Comparison of ENCODE assay signal across 8 mouse cellular contexts in the genomic region with DNA sequence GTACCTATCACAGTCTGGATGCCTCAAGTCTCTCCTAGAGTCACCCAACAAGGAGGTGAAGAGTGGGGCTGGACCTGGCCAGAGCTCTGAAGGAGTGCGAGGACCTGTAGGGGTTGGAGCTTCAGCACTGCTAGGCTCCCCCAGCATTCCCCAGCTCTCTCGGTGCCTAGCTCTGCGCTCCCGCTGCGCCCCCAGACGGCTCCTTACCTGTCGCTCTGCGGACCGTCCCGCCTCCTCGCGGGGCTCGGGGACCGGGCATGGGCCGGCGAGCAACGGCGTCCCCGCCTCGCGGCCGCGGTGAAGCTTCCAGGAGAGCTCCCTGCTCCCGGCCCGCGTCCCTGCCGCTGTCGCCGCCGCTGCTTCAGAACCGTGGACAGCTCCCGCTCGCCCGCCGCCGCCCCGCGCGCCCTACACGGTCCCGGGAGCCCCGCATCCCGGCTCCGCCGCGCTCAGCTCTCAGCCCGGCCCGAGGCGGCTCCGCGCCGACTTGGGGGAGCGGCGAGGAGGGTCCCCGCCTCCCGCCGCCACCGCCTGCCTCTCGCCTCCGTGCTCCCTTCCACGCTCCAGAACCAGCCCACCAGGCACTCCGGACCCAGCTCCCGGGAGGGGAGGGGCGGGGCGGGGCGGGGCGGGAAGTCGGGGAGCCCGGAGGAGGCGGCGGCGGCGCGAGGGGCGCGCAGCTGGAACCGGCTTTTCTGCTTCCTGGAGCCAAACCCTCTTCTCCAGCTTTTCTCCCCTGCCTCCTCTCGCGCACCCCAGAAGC. TPM values are rescaled to one million over a fixed set of nuclear protein-coding genes. Genes with fewer than 3 reads are reported as not detected.
DNase-seq lines count a peak whose midpoint lies in the region; ATAC-seq and TF ChIP-seq lines count a peak whose summit lies in the region.

A gene (minus strand): TSS at position 513 of the 763 bp plus-strand sequence.

- TF ChIP-seq EP300 in lung, postnatal 0 days (IDR thresholded peaks at IDR 0.05) = no peak

- peak within 1 kb of the TSS; percentile 53 for H3K9ac ChIP-seq in forebrain, embryonic 12.5 days
- H3K9ac ChIP-seq in lung, postnatal 0 days (replicated peaks; ENCODE audit: low read depth) = no peak within 1 kb of the TSS

- ATAC-seq in forebrain, embryonic 12.5 days (ENCODE audit: low FRiP score) = peak; percentile 70
- peak; percentile 94 for ATAC-seq in lung, postnatal 0 days

- H3K27ac ChIP-seq in brown adipose tissue, adult 24 weeks (replicated peaks; ENCODE audit: low read depth, low read length) = no peak within 1 kb of the TSS
- no peak within 1 kb of the TSS for H3K27ac ChIP-seq in forebrain, embryonic 12.5 days
- H3K27ac ChIP-seq in lung, postnatal 0 days (ENCODE audit: low read length) = no peak within 1 kb of the TSS

- peak; percentile 86 to 91 for DNase-seq in heart, postnatal 14 days
- DNase-seq in kidney, postnatal 4 days = peak; percentile 91
- DNase-seq in lung, postnatal 0 days (ENCODE audit: low spot score) = peak; percentile 75
- peak; percentile 87 for DNase-seq in ovary, postnatal 36 days (ENCODE audit: low spot score)
- DNase-seq in thymus, postnatal 36 days = peak; percentile 74 to 76

- H3K4me1 ChIP-seq in E14TG2a.4 (replicated peaks; ENCODE audit: low read depth, low read length) = peaks cover 4% of the 10 kb centered on the region; the same call in 1 of the 2 replicates
- no peaks in the 10 kb centered on the region for H3K4me1 ChIP-seq in brown adipose tissue, adult 24 weeks (ENCODE audit: control insufficient read depth, insufficient read depth, insufficient read length, low read length)
- H3K4me1 ChIP-seq in forebrain, embryonic 12.5 days = peaks cover 15% of the 10 kb centered on the region; the same call in 1 of the 2 replicates
- no peaks in the 10 kb centered on the region for H3K4me1 ChIP-seq in lung, postnatal 0 days (ENCODE audit: insufficient read depth, low read depth, low read length)

- WGBS in forebrain, embryonic 12.5 days = under 1% methylated on average over 79 of the region's 79 CpGs
- under 1% methylated on average over 43 of the region's 79 CpGs for WGBS in lung, postnatal 0 days

- H3K36me3 ChIP-seq in E14TG2a.4 (ENCODE audit: insufficient read depth, low read length) = no peaks in the 10 kb centered on the region
- H3K36me3 ChIP-seq in forebrain, embryonic 12.5 days (replicated peaks) = no peaks in the 10 kb centered on the region
- H3K36me3 ChIP-seq in lung, postnatal 0 days (ENCODE audit: insufficient read depth, low read length) = no peaks in the 10 kb centered on the region

- peak within 1 kb of the TSS; percentile 82 for H3K4me3 ChIP-seq in E14TG2a.4 (replicated peaks; ENCODE audit: low read length)
- H3K4me3 ChIP-seq in brown adipose tissue, adult 24 weeks (ENCODE audit: insufficient read depth, low read depth, low read length) = peak within 1 kb of the TSS; percentile 41; the same call in 1 of the 2 replicates
- peak within 1 kb of the TSS; percentile 62 for H3K4me3 ChIP-seq in forebrain, embryonic 12.5 days (replicated peaks)
- peak within 1 kb of the TSS; percentile 40 for H3K4me3 ChIP-seq in lung, postnatal 0 days (ENCODE audit: low read depth, low read length)

- intact Hi-C loops in heart, postnatal 14 days (cut with DNase I) = no loop called here

- no peaks in the 10 kb centered on the region for H3K9me3 ChIP-seq in E14TG2a.4 (ENCODE audit: low read length)
- H3K9me3 ChIP-seq in forebrain, embryonic 12.5 days = no peaks in the 10 kb centered on the region; the same call in 1 of the 2 replicates
- H3K9me3 ChIP-seq in lung, postnatal 0 days (ENCODE audit: low read length) = no peaks in the 10 kb centered on the region

- peaks cover 83% of the 10 kb centered on the region for H3K27me3 ChIP-seq in E14TG2a.4 (ENCODE audit: insufficient read depth, low read length)
- H3K27me3 ChIP-seq in forebrain, embryonic 12.5 days = peaks cover 73% of the 10 kb centered on the region
- peaks cover 15% of the 10 kb centered on the region for H3K27me3 ChIP-seq in lung, postnatal 0 days (replicated peaks; ENCODE audit: insufficient read depth, low read length)

- peak within 1 kb of the TSS; percentile 95 for H3K4me2 ChIP-seq in forebrain, embryonic 12.5 days
- H3K4me2 ChIP-seq in lung, postnatal 0 days (replicated peaks; ENCODE audit: low read depth, low read length) = peak within 1 kb of the TSS; percentile 76

- TF ChIP-seq CTCF in E14TG2a.4 (conservative IDR thresholded peaks at IDR 0.05; ENCODE audit: low read length) = no peak
- 0 out of 2 replicates have a peak, but pooled peaks have one; percentile 8 for TF ChIP-seq CTCF in lung, postnatal 0 days (IDR thresholded peaks at IDR 0.05)

RNA-seq across cellular contexts. Expression of the gene that starts here (rescaled TPM):
- not detected in 2 replicates for polyA plus RNA-seq in brown adipose tissue, adult 24 weeks (2012; ENCODE audit: insufficient read depth, insufficient read length, missing spikeins)
- 0.61 and 0.67 TPM in 2 replicates for polyA plus RNA-seq in forebrain, embryonic 12.5 days (2016; fragmentation: Nextera tagmentation; extraction: Ambion mirVana)
- total RNA-seq in heart, postnatal 14 days (2021) = not detected
- not detected in 2 replicates for polyA plus RNA-seq in lung, postnatal 0 days (2015; fragmentation: Nextera tagmentation; extraction: Ambion mirVana)

Comparison
In these comparisons a context has a peak if more than half of its experiments do, and no peak if none do; other contexts are left out.
1. Peak in ATAC-seq, H3K4me3 ChIP-seq, H3K9ac ChIP-seq and H3K4me2 ChIP-seq in forebrain, embryonic 12.5 days; RNA of the gene not detected or under 1 TPM.
2. Peak in DNase-seq in heart, postnatal 14 days; RNA of the gene not detected or under 1 TPM.
3. Peak in DNase-seq, ATAC-seq, H3K4me3 ChIP-seq and H3K4me2 ChIP-seq in lung, postnatal 0 days; RNA of the gene not detected or under 1 TPM.